Mouse (Mus musculus) thymus, postnatal 25 days (tissue): ENCODE results near the gene Ddx42.
"Not testable (repeated sequence)": the region's sequence is repeated elsewhere in the genome, so short reads cannot be mapped to it uniquely, and the experiment has no call there.

ENCODE experiments used
- DNase-seq: peaks from one replicate; pipeline ENCODE4 v3.0.0; 2022

Gene Ddx42

GRCm38 (mm10) chr11:106216730-106217490 lies at the start of gene Ddx42:
Ddx42 (plus strand) TSS chr11:106216926.
- peak; percentile 88 for DNase-seq

GRCm38 (mm10) chr11:106167435-106167834 lies 49.3 kb upstream of the Ddx42 start:
- DNase-seq, result peak; percentile 69

GRCm38 (mm10) chr11:106170807-106171206 lies 45.9 kb upstream of the Ddx42 start:
- peak; percentile 82 for DNase-seq

DNA sequence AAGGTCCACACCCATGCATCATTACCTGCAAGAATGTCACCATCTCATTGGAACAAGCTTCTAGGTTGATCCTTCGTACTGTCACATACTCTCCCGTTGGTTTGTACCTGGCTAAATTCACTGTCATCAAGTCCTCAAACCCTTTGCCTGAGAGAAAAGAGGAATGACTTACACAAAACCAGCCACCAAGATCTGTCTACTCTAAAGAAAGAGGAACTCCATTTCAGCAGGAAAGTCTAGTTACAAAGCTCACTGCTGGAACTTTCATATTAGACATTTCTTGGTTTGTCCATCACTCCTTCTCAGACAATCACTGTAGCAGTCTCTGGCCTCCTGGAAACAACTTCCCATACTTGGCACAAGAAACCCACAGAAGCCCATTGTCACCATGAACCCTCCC lies 43.5 kb upstream of the Ddx42 start:
- DNase-seq, result no peak

GRCm38 (mm10) chr11:106174372-106174771 lies 42.4 kb upstream of the Ddx42 start:
- no peak for DNase-seq

GRCm38 (mm10) chr11:106175081-106175480 lies 41.6 kb upstream of the Ddx42 start:
- no peak for DNase-seq

DNA sequence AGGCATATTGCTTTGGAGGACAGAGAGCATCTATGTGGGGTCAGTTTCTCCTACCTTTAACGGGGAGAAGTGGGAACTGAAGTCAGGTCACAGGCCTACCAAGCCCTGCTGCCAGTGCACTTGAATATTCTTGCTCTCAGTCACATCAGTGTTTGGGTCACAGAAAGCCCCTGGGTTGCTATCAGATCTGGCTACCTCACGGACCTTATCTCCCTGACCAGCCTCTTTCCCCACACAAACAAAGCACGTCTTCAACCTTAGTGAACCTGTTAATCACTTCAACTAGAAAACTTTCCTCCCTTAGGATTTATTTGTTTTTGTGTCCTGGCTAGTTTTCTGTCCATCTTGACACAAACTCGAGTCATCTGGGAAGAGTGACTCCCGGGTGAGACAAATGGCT lies 40.4 kb upstream of the Ddx42 start:
- DNase-seq, result no peak

GRCm38 (mm10) chr11:106178036-106178782 lies 38.5 kb upstream of the Ddx42 start:
- DNase-seq, result no peak

GRCm38 (mm10) chr11:106179711-106180448 lies 36.8 kb upstream of the Ddx42 start:
- no peak for DNase-seq

DNA sequence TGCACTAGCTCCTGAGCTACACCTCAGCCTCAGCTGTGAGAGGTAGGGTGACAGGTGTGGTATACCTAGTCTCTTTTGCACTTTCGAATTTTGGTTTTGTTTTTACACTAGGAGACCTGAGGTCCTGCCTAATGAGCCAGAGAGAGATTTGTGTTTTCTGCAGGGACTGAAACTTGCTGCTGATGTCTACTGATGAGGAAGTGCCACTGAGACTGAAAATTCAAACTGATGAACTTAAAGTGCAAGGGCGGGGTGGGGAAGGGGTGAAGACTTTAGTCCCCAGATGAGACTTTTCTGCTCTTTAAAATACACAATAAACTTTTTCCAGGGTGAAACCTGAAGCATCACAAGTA lies 36.3 kb upstream of the Ddx42 start:
- DNase-seq, result no peak

DNA sequence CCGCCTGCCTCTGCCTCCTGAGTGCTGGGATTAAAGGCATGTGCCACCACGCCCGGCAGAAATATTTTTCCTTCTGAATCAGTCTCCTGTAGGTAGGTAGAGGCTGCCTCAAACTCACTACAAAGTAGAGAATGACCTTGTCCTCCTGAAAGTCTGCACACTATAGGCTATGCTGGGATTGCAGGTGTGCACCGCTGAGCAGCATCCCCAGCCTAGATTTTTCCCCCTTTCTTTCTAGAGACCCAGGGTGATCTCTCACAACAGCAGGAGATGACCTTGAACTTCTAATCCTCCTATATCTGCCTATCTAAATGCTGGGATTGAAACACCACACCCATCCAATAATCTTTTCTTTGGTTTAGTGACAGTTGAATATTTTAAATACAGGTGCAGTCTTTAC lies 29.4 kb upstream of the Ddx42 start:
- DNase-seq, result no peak

- DNase-seq, result no peak
Measured at GRCm38 (mm10) chr11:106191716-106192115, 25.0 kb upstream of the Ddx42 start.

- DNase-seq, result no peak
Measured at GRCm38 (mm10) chr11:106192241-106192640, 24.5 kb upstream of the Ddx42 start.

- DNase-seq, result no peak
Measured at GRCm38 (mm10) chr11:106192657-106193370, 23.9 kb upstream of the Ddx42 start.

- DNase-seq, result peak; percentile 97
Measured at GRCm38 (mm10) chr11:106193371-106194154, 23.2 kb upstream of the Ddx42 start.

DNA sequence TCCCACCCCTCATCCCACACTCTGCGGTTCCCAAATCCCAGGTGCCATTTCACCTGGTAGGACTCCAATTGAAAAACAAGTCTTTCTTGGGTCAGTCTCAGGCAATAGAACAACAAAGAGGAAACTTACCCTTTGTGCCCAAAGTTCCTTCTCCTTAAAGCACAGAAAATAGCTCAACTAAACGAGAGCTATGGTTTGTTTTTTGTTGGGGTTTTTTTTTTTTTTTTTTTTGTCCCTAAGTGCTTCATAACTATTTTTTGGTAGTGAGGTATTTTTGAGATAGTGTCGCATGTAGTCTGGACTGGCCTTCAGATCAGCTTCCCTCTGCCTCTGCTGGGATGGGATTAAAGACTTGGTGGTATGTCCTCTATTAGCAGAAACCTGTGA lies 22.6 kb upstream of the Ddx42 start:
- DNase-seq, result no peak

DNA sequence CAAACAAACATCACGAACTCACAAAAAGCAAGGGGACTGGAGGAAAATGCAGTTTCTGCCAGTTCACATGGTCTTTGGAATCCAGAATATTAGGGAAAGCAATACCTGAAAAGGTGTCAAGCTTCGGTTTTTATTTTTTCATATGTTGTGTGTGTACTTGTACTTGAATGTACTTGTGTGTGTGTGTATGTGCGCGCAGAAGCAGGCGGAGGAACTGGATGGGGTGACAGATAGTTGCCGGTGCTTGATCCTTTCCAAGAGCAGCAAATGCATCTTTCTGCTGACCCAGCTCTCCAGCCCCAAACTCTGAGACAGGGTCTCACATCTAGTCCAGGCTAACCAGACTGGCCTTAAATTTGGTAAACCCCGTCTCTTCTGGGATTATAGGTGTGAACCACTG lies 21.8 kb upstream of the Ddx42 start:
- no peak for DNase-seq

DNA sequence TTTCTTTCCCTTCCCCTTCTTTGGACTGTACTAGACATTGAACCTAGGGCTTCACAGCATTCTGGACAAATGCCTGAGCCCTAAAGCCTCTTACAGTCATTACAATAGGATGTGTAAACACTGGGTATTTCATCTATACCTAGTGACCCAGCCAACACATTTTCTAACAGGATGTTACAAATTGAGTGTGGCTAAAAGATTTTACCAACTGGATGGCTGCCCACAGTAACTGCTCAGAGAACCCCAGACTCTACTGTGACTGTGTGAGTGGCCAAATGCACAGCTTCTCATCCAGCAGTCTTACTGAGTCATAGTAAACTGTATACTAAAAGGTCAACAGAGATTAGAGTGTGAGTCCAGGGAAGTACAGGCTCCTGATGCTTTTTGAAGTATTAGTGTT lies 21.4 kb upstream of the Ddx42 start:
- no peak for DNase-seq

- DNase-seq, result no peak
Measured at GRCm38 (mm10) chr11:106198277-106198676, 18.4 kb upstream of the Ddx42 start.

GRCm38 (mm10) chr11:106199997-106200396 lies 16.7 kb upstream of the Ddx42 start:
- not testable (repeated sequence) for DNase-seq

DNA sequence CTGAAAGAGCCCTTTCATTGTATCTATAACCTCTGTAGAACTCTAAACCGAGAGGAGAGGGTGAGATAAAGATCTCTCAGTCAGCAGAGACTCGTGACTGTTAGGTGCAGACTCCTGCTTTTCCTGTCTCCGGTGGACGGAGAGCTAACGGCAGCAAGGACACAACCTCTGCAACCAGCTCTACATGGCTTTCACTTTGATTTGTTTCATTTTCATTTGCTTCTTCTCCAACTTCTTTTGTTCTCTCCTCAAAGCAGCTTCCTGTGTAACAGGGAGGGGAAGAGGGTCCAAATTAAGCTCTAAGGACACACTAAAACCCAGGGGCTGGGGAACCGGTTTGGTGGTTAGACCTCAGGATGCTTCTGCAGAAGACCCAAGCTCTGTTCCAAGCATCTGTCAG lies 16.0 kb upstream of the Ddx42 start:
- DNase-seq, result peak; percentile 27
